Mouse (Mus musculus): ENCODE results near the gene Olfr159.

DNA sequence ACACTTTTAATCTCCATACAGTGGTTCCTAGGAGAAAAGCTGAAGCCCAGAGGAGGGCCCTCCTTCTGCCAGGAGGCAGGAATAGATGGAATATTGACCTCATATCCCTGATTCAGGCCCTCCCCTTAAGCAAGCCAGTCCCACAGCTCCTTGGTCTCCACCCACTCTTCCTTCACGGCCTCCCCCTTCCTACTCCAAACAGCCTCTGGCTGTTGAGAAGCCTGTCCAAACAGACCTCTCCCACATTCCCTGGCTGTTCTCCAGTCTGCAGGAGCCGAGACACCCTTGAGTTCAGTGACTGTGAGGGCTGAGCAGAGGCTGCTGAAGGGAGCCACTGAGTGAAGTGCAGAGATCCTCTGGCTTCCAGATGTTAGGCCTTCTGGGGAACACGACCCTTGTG is 43.8 kb downstream of the Olfr159 start, which contains the start of gene Hrct1:
- TF ChIP-seq EP300 (IDR thresholded peaks at IDR 0.05; ENCODE audit: low read depth) (no peak), CTCF (IDR thresholded peaks at IDR 0.05; ENCODE audit: low read depth) (no peak)

Measured in liver, postnatal 0 days (tissue).